Mouse (Mus musculus) ES-CJ7 (cell line): ENCODE measurements at regions not wholly inside any gene's neighbourhood (a gene's known extent, or its start where the extent isn't known, plus 50 kb on each side); places are given as distances from the start of the nearest gene placed in this dataset.
"Not testable (repeated sequence)": the region's sequence is repeated elsewhere in the genome, so short reads cannot be mapped to it uniquely, and the experiment has no call there.

Source experiments
- DNase-seq: peaks from one replicate; pipeline ENCODE4 v3.0.0; 2011; ENCODE audit warnings: low read depth, low spot score

DNA sequence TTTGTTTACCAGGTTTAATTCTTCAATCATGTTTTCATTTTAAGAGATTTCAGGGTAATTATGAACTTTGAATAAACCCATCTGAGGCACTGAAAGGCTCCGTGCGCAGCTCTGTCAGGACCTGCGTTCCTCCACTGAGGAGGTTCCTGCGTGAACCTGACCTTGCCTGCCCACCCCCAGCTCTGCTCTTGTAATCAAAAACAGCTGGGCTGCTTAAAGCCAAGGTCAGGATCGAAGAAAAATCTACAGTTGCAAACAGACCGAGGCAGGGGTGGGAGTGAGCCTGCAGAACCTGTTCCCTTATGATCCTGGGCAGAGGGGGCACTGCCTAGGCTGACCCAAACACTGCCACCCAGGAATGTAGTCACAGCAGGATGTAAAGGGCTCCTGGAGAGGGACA is 134.8 kb upstream of the Bcor start:
- no peak for DNase-seq

GRCm38 (mm10) chrX:12296264-12297053 is 136.3 kb upstream of the Bcor start:
- DNase-seq, result no peak

DNA sequence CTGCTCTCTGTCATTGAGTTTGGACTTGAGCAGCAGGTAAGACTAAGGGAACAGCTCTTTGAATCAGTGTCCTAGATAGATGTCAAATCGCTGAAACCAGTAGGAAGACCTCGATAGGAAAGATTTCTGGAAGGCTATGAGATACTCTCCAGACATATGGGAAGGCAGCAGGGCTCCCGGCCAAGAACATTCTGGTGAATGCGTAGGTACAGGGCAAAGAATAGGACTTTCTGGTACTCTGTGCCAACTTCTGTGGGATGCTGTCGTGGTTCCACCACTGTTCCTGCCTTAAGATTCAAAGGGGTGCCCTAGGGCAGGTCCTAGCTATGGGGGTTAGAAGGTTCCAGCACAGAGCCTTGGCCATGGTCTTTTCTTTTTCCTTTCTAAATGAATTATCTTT is 138.5 kb upstream of the Bcor start:
- DNase-seq, result no peak

- peak; percentile 55 for DNase-seq
Measured at GRCm38 (mm10) chrX:12299236-12299635, 139.1 kb upstream of the Bcor start.

DNA sequence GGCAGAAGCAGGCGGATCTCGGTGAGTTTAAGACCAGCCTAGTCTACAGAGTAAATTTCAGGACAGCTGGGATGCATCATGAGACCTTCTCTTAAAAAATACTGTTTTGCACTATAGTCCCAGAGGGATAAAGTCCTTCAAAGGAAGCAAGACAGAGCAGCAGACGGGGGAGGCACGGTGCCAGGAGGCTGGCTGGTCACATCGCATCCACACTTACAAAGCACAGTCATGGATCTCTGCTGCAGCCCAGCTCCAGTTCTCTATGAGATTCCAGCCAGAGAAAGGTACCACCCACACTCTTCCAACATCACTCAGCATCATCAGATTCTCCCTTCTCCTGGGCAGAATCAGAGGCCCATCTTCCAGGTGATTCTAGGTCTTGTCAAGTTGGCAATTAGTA is 144.5 kb upstream of the Bcor start:
- no peak for DNase-seq

DNA sequence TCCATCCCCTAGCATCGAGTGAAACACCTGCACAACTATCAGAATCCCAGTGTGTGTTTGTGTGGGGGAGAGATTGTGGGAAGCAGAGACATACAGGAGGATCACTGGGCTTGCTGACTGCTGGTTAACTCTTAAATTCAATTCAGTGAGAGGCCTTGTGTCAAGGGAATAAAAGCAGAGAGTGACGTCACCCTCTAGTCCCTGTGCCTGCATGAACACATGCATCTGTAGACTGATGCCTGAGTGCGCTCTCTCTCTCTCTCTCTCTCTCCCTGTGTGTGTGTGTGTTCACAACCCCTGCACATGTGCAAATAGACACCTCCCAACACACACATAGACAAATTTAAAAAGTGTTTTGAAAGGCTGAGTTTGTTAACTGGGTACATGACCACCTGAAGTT is 146.8 kb upstream of the Bcor start:
- no peak for DNase-seq

DNA sequence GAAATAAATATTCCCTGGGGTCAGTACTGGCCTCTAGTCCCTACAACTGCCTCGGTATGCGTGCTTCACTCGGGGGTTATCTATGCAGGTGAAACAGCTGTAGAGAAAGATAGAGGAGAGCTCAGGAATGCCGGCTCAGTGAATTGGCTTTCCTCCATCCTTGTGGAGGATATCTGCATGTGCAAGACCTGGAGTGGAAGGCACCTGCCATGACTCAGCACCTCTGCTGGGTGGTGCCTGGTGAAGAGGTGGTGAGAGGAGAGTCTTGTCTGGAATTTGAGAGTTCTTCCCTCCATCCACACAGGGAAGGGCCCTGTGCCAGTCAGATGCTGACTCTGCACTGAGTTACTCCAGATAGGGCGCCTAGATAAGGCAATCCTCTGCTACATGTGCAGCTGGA is 152.4 kb upstream of the Bcor start:
- DNase-seq, result peak; percentile 44

- DNase-seq, result no peak
Measured at GRCm38 (mm10) chrX:12315658-12316057, 155.5 kb upstream of the Bcor start.

DNA sequence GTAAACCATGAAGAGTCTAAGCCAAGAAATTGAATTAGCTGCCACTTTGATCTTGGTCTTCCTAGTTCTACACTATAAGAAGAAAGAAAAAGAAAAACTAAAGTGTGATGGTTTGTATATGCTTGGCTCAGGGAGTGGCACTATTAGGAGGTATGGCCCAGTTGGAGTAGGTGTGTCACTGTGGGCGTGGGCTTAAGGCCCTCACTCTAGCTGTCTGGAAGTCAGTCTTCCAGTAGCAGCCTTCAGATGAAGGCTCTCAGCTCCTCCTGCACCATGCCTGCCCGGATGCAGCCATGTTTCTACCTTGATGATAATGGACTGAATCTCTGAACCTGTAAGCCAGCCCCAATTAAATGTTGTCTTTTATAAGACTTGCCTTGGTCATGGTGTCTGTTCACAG is 157.3 kb upstream of the Bcor start:
- DNase-seq, result not testable (repeated sequence)

- no peak for DNase-seq
Measured at GRCm38 (mm10) chrX:12318848-12319651, 158.9 kb upstream of the Bcor start.

- DNase-seq, result no peak
Measured at GRCm38 (mm10) chrX:12322453-12322852, 162.3 kb upstream of the Bcor start.

DNA sequence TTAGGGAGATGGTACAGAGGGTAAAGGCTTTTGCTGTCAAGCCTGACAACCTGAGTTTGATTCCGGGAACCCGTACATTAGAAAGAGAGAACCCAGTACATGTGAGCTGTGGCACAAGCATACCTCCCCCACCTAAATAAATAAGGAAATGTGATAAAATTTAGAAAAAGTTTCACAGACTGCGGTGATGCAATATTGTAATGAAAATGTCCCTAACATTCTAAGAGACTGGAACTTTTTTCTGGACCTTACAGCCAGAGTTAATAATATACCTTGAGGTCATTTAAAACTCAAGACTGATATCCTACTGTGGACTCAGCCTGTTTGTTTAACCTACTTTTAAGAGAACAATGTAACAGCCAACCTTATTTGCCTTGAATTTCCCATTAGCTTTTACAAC is 163.1 kb upstream of the Bcor start:
- DNase-seq, result no peak

DNA sequence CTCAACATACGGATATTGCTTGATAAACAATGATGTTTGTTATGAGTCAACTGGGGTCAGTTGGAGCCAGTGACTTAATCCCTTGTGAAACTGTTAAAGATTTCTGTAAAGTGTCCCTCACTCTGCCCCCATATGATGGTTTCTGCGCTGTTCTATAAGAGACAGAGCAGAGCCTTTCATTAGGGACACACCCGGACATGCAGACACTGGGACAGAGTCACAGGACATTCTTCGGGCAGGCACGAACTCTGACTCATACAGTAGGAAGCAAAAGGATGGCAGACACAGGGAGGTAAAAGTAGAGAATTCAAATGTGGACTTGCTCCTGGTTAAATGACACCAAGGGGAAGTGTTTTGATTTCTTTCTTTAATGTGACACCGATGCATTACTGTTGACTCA is 163.7 kb upstream of the Bcor start:
- no peak for DNase-seq

GRCm38 (mm10) chrX:12327464-12327863 is 167.3 kb upstream of the Bcor start:
- no peak for DNase-seq

- DNase-seq, result no peak
Measured at GRCm38 (mm10) chrX:12340561-12340960, 180.4 kb upstream of the Bcor start.

GRCm38 (mm10) chrX:12341356-12341965 is 181.3 kb upstream of the Bcor start:
- DNase-seq, result no peak

GRCm38 (mm10) chrX:12344805-12345555 is 184.8 kb upstream of the Bcor start:
- peak; percentile 4 for DNase-seq

DNA sequence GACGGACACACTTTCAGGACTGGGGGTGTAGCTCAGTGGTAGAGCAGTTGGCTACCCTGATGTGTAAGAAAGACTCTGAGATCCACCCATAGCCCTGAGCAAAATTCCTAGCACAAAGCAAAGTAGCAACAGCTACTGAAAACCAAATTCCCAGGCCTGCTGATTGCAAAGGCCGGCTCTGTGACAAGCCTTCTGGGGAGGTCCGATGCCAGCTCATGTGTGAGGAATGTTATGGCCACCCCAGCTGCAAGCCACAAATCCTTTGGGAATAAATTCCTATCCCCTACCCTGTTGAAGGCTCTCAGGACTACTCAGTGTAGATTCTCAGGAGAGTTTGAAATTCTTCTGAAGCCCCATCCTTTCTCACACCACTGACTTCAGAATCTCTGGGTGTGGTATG is 186.7 kb upstream of the Bcor start:
- DNase-seq, result peak; percentile 3

DNA sequence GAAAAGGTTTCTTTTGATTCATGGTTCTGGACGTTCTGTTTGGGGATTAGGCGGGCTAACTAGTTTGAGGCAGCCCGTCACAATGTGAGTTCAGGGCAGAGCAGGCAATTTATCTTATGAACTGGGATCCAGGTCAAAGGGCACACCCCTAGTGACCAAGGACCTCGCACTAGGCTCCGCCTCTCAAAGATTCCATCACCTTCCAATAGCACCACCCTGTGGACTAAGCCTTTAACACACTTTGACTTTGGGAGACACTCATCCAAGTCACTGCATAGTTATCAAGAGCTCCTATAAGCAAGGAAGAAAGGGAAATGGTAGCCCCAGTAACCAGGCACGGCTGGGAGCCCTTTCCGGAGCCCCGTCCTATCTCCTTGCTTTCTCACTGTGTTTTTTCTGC is 188.0 kb upstream of the Bcor start:
- DNase-seq, result peak; percentile 65

DNA sequence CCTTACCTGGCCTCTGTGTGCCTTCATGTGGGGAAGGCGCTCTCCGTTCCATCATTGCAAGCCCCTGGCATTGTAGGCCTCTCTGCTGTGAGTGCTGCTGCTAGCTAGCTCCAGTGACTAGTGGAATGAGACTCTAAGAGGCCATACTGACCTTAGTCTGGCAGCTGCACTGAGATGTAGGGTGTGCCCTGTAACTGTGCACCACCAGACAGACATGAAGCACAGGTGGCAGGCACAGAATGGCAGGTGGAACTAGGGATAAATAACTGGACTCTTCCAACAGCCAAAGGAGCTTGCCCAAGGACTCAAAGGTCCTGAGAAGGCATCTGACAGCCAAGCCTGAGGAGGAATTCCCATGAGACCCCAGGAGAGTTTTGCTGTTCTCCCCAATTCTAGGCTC is 194.7 kb upstream of the Bcor start:
- no peak for DNase-seq

GRCm38 (mm10) chrX:12358026-12358425 is 197.9 kb upstream of the Bcor start:
- no peak for DNase-seq
